Mouse (Mus musculus) cerebellum, adult (tissue): ENCODE results near the gene Gabra6.
A peak's percentile ranks its signal among the peaks of the same experiment; 100 is the strongest.

ENCODE experiments used
- ATAC-seq: cut with Nextera tagmentation; 2 replicates; pipeline ENCODE4 v1.9.2; 2017; ENCODE audit warnings: mild to moderate bottlenecking, moderate library complexity, mixed read lengths; ENCODE audit not compliant: insufficient number of reproducible peaks, low FRiP score, low TSS enrichment

The Gabra6 gene

DNA sequence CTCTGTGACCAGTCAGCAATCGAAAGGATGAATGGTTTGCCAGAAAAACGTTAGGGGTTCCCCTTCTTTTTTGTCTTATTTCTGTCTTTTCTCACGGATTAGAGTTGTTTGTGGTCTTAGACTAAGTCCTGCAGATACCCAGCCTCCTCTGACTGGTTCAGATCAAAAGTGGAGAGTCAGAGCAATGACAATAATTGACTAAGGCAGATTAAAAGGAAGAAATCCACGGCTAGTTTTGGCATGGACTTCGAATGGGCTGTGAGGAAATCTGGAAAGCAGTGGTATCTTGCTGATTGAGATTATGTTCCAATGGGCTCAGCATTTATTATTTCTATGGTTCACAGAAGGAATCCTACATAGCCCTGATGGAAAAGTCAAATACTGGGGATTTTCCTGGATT is at the start of gene Gabra6:
TSS of gene Gabra6 (minus strand) at position 191 of the 400 bp plus-strand sequence.
- ATAC-seq, result peak; percentile 82

DNA sequence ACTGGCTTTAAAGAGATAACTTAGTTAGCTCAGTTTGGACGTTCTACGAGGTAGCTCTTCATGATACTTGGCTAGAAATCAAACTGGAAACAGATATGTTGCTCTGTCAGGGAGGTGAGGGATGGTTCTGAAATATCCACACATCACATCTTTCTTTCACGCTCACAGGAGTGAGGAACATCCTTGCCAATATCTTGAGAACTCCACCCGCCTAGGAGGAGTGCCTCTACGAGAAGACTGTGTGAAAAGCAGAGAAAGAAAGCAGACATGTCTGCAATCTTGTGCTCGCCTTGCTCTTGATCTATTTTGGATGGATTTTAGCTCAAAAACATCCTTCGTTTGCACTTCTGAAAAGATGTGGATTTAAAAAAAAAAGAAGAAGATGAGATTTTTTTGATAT is 44.7 kb upstream of the Gabra6 start:
- no peak for ATAC-seq

DNA sequence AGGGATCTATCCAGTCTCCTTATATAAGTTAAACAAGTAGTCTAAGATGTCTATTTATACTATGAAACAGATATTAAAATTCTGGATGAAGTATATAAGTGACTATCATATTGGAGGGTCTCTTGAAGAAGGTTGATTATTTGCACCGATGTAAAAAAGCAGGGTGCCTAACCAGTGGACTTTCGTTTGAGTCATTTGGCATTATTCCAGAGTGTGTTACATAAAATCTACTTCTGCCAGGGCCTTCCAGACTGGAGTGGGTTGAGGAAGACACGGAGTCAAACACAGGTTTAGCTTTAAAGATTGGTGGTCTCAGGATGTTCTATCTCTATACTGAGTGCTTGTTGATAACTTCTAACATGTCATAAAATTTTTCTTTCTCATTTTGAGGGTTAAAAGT is 11.2 kb upstream of the Gabra6 start:
- ATAC-seq, result no peak

DNA sequence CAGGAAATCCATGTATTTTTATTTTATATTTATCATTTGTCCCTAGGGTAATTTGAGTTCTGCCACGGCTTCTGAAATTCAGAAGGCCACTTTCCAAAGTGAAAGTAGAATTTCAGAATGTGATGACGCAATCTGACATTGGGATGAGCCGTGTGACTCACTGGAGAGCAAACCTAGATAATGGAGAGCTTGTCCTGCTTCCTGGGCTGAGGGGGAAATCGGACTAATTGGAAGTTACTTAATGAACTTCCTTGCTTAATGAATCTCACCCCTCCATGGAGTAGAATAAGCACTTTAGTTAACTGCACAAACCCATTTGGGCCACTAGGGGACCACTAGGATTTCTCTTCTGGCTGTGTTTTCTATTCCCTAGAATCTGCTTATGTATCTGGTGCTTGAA is 5.4 kb upstream of the Gabra6 start:
- ATAC-seq, result no peak

DNA sequence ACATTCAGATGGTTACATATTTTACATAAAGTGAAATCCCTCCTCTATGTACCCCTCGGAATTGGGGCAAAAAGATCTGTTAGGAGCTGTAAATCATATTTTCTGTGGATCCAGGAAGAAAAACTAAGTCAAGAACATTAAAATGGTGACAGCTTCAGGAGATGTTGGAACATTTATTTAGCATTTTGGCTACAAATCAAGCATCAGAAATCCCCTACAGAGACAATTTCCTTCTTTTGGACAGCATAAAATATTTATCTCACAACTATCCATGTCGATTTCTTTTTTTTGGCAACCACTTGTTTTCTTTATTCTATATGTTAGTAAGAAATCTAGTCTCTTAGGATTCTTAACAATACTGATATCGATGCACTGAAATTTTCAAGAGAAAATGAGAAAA is 688 bp upstream of the Gabra6 start:
- no peak for ATAC-seq

DNA sequence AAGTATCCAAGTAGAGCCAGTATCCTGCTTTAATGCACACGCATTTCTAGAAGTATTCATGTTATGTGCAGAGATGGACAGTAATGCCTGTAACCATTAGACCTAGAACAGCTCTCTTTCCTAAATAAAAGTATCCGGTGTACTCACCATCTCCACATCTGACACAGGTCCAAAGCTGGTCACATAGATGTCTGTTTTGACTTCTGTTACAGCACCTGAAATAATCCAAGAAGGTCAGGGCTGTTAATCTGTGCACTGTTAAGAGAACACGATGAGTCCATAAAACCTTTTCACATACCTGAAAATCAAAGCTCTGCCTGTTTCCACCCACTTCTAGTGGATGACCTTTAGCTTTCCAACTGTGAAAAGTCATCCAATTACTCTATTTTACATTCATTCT is 1.4 kb downstream of the Gabra6 start:
- ATAC-seq, result 0 out of 2 replicates have a peak, but pooled peaks have one; percentile 10

DNA sequence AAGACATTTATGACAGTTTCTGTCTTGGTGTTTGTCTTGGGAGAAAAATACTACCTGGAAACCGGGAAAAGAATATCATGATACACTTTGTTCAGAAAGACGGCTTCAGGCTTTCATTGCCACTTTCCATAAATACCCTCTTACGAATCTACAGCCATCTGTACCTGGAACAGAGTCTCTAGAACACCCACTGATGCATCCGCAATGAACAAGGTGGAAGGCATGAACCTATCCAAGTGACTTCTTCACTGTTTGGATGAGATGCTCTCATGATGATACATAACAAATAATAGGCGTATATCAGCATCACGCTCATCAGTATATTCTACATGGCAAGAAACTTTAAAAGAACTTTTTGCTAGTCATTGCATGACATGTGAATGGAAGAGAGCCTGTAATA is 1.8 kb downstream of the Gabra6 start:
- ATAC-seq, result peak; percentile 87

DNA sequence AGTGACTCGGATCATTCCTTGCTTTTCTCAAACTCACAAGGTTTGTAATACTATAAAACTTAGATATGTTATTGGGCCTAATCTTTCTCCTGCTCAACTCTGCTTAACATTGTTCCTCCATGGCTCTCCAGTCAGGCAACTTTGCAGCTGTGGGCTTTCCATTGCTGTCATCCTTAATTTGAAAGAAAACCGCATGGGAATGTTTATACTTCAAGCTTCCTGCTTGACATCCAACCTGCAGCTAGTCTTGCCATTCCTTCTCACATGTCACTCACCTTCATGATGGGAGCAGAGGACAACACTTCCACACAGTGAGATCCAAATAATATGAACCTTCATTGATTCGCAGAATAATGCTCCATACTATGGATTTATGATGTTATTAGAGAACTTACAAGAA is 2.9 kb downstream of the Gabra6 start:
- no peak for ATAC-seq

DNA sequence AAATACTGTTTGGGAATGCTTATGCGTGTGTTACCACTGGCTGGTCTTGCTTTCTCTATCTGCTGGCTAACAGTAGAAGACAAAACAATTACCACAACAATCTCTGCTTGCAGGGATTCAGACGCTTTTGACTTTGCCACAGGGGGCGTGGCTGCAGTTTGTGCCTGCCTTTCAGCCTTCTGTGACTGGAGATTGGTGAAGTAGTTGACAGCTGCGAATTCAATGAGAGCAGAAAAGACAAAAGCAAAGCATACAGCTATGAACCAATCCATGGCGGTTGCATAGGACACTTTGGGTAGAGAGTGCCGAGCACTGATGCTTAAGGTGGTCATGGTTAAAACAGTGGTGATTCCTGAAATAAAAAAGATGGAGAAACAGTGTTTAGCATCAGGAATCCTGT is 6.0 kb downstream of the Gabra6 start:
- ATAC-seq, result no peak

DNA sequence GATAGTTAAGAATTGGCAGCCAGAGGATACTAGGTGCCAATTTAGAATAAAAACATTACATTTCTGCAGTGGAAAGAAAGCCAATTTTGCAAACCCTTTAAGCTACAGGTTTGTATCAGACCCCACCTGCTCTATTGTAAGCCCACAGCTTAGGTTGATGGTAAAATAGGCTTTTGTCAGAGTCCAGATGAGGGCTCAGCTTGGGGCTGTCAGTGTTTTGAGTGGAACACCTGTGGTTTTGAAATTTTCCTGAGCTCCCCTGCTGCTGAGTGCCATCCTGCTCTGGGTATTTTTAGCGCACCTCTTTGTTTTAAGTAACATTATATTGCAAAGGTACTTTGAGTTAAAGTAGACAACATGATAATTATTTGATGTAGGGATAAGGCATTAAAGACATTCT is 10.0 kb downstream of the Gabra6 start:
- peak; percentile 93 for ATAC-seq

DNA sequence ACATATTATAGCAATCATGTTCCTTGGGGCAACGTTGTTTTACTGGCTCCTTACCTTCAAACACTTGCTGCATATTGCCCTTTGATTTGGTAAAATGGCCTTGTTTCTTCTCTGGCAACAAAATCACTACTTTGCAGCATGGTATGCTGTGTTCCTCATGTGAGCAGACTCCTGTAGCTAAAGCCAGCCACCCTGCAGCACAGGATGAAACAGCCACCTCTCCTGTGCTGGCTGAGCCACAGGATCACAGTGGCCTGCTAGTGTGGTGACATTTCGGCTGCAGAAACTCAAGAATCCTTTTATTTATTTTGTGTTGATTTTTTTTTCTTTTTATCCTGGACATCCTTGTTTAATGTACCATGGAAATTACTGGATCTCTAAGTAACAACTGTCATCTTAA is 11.8 kb downstream of the Gabra6 start:
- no peak for ATAC-seq

DNA sequence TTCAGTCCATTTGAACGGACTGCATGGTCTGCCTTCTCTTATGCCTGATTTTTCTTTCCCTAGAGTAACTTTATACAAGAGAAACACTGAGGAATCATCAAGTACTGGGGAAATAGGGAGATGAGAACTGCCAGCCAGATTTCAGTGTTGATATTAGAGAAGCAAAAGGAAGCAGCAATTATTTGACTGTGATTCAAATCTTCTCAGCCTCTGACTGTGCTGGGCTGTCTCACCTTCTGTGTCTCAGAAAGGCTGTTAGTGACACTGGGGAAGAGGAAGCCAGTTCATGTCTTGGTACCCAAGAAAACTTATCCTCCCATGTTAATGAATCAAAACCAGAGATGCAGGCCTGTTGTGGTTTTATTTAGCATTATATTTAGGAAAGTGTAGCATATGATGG is 14.8 kb downstream of the Gabra6 start:
- peak; percentile 46 for ATAC-seq

DNA sequence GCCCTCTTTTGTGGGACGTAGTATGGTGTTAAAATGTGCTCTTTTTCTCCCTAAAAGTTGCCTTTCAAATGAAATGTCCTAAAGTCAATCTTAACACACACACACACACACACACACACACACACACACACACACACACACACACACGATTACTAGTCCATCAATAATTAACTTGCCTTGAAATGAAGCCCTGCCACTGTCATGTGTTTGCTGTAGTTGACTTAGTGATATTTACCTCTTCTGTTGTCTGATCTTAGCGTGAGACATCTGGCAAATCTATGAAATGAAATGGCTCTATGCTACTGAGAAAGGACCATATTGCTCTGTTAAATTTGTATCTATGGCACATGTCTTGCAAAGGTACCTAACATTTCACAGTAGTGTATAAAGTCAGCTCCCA is 61.9 kb downstream of the Gabra6 start:
- ATAC-seq, result no peak
